ENCODE assay signal across 12 mouse cellular contexts in genomic region chr10:110372724-110373455, GRCm38 (mm10).
DNase-seq lines count a peak whose midpoint lies in the region; ATAC-seq and TF ChIP-seq lines count a peak whose summit lies in the region.
"Had no signal": no experiment of that assay in that cellular context is flagged by ENCODE, and none has a peak within 500 bp of the region (broad histone marks: within the 10 kb centered on the region; RNA-seq: fewer than 3 reads in every experiment).

No protein-coding gene starts in this region.

- TF ChIP-seq EP300 in lung, postnatal 0 days (IDR thresholded peaks at IDR 0.05) = no peak

- no peaks in the 10 kb centered on the region for H3K36me3 ChIP-seq in heart, embryonic 10.5 days
- no peaks in the 10 kb centered on the region for H3K36me3 ChIP-seq in lung, postnatal 0 days (ENCODE audit: insufficient read depth, low read length)
- H3K36me3 ChIP-seq in hindbrain, embryonic 15.5 days = no peaks in the 10 kb centered on the region
- H3K36me3 ChIP-seq in heart, embryonic 11.5 days (ENCODE audit: control insufficient read depth, insufficient read depth, low read length) = no peaks in the 10 kb centered on the region

- no peak overlapping the region for H3K9ac ChIP-seq in lung, postnatal 0 days (replicated peaks; ENCODE audit: low read depth)
- no peak overlapping the region for H3K9ac ChIP-seq in hindbrain, embryonic 15.5 days
- H3K9ac ChIP-seq in heart, embryonic 11.5 days (ENCODE audit: low read depth, low read length) = no peak overlapping the region

- 71% methylated on average over 11 of the region's 11 CpGs for WGBS in heart, embryonic 10.5 days
- WGBS in lung, postnatal 0 days = 53% methylated on average over 11 of the region's 11 CpGs
- 33% methylated on average over 11 of the region's 11 CpGs for WGBS in hindbrain, embryonic 15.5 days
- WGBS in heart, embryonic 11.5 days (ENCODE audit: insufficient replicate concordance) = 69% methylated on average over 11 of the region's 11 CpGs

- no peaks in the 10 kb centered on the region for H3K9me3 ChIP-seq in heart, embryonic 10.5 days
- H3K9me3 ChIP-seq in lung, postnatal 0 days (ENCODE audit: low read length) = no peaks in the 10 kb centered on the region
- no peaks in the 10 kb centered on the region for H3K9me3 ChIP-seq in hindbrain, embryonic 15.5 days
- H3K9me3 ChIP-seq in heart, embryonic 11.5 days (replicated peaks; ENCODE audit: control insufficient read depth, low read length) = no peaks in the 10 kb centered on the region

- H3K27ac ChIP-seq in heart, embryonic 10.5 days = no peak overlapping the region
- H3K27ac ChIP-seq in lung, postnatal 0 days (ENCODE audit: low read length) = no peak overlapping the region
- peak overlapping the region; percentile 76 for H3K27ac ChIP-seq in hindbrain, embryonic 15.5 days (replicated peaks)
- no peak overlapping the region for H3K27ac ChIP-seq in heart, embryonic 11.5 days (ENCODE audit: low read depth, low read length)

- no peak overlapping the region for H3K4me2 ChIP-seq in lung, postnatal 0 days (replicated peaks; ENCODE audit: low read depth, low read length)
- H3K4me2 ChIP-seq in hindbrain, embryonic 15.5 days = peak overlapping the region; percentile 23; the same call in 1 of the 2 replicates
- no peak overlapping the region for H3K4me2 ChIP-seq in heart, embryonic 11.5 days

- H3K4me1 ChIP-seq in heart, embryonic 10.5 days = no peaks in the 10 kb centered on the region
- no peaks in the 10 kb centered on the region for H3K4me1 ChIP-seq in lung, postnatal 0 days (ENCODE audit: insufficient read depth, low read depth, low read length)
- peaks cover 13% of the 10 kb centered on the region for H3K4me1 ChIP-seq in hindbrain, embryonic 15.5 days (replicated peaks)
- H3K4me1 ChIP-seq in heart, embryonic 11.5 days (ENCODE audit: control insufficient read depth, insufficient read depth, low read length) = no peaks in the 10 kb centered on the region
- H3K4me1 ChIP-seq: megakaryocyte, embryonic 14.5 days had no signal

- intact Hi-C loops in heart, postnatal 10 days (cut with DNase I) = no loop called here

- peak; percentile 10 to 30 for DNase-seq in heart, postnatal 10 days
- no peak for DNase-seq in heart, embryonic 10.5 days (ENCODE audit: low spot score)
- peak; percentile 13 for DNase-seq in lung, postnatal 0 days (ENCODE audit: low spot score)
- DNase-seq in lung, postnatal 25 days (ENCODE audit: low spot score) = no peak
- peak; percentile 35 for DNase-seq in retina, embryonic 14.5 days (ENCODE audit: low spot score)
- DNase-seq in urinary bladder, postnatal 14 days (ENCODE audit: low spot score) = no peak
- DNase-seq: adrenal gland, postnatal 14 days had no signal

- ATAC-seq in lung, postnatal 0 days = no peak
- ATAC-seq in hindbrain, embryonic 15.5 days (ENCODE audit: low FRiP score, low read depth) = peak; percentile 63
- no peak for ATAC-seq in heart, embryonic 11.5 days (replicated peaks; ENCODE audit: insufficient number of reproducible peaks, low FRiP score, low TSS enrichment)
- ATAC-seq: CD4-positive, CD25-positive, alpha-beta regulatory T cell, adult 4 months; intestine, embryonic 16.5 days had no signal

- H3K4me3 ChIP-seq in heart, embryonic 10.5 days = no peak overlapping the region
- no peak overlapping the region for H3K4me3 ChIP-seq in lung, postnatal 0 days (ENCODE audit: low read depth, low read length)
- H3K4me3 ChIP-seq in hindbrain, embryonic 15.5 days = no peak overlapping the region
- no peak overlapping the region for H3K4me3 ChIP-seq in heart, embryonic 11.5 days (ENCODE audit: low read depth, low read length)
- H3K4me3 ChIP-seq: megakaryocyte, embryonic 14.5 days had no signal

- H3K27me3 ChIP-seq in heart, embryonic 10.5 days (ENCODE audit: insufficient read depth, poor library complexity, severe bottlenecking) = no peaks in the 10 kb centered on the region
- H3K27me3 ChIP-seq in lung, postnatal 0 days (replicated peaks; ENCODE audit: insufficient read depth, low read length) = no peaks in the 10 kb centered on the region
- H3K27me3 ChIP-seq in hindbrain, embryonic 15.5 days = no peaks in the 10 kb centered on the region
- no peaks in the 10 kb centered on the region for H3K27me3 ChIP-seq in heart, embryonic 11.5 days (ENCODE audit: control insufficient read depth, insufficient read depth, low read length)
- H3K27me3 ChIP-seq: megakaryocyte, embryonic 14.5 days had no signal

- TF ChIP-seq CTCF in lung, postnatal 0 days (IDR thresholded peaks at IDR 0.05) = no peak

Comparison
In these comparisons a context has a peak if more than half of its experiments do, and no peak if none do; other contexts are left out.
1. DNase-seq: peak in heart, postnatal 10 days (2 of 2), lung, postnatal 0 days (single experiment) and retina, embryonic 14.5 days (single experiment); none in heart, embryonic 10.5 days (single experiment), lung, postnatal 25 days (single experiment) and urinary bladder, postnatal 14 days (single experiment).